Mouse (Mus musculus) cerebellum, adult 8-10 months (tissue): ENCODE results near the gene Myt1l.

Source experiments
- DNase-seq: peaks from one replicate; pipeline ENCODE4 v3.0.0; 2022

Gene Myt1l

GRCm38 (mm10) chr12:29528031-29528771 lies at the start of gene Myt1l:
TSS of gene Myt1l (plus strand) at chr12:29528384.
- DNase-seq: peak; percentile 63

- no peak for DNase-seq
Observed at GRCm38 (mm10) chr12:29486424-29487035, 41.7 kb upstream of the Myt1l start.

DNA sequence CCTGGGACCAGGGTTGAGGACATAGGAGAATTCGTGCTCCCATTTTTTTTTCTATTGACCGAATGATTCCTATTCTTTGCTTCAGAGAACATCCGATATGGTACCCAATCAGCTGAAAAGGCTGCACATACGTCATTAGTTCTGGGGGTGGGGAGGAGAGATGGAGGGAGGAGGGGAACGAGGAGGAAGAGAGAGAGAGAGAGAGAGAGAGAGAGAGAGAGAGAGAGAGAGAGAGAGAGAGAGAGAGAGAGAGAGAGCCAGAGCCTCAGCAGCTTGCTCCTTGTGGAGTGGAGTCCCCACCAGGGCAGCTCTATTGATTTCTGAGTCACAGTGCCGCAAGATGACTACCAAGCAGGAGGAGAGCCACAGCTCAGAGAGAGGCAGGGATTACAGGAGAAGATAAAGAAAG lies 1.9 kb upstream of the Myt1l start:
- DNase-seq: peak; percentile 68

DNA sequence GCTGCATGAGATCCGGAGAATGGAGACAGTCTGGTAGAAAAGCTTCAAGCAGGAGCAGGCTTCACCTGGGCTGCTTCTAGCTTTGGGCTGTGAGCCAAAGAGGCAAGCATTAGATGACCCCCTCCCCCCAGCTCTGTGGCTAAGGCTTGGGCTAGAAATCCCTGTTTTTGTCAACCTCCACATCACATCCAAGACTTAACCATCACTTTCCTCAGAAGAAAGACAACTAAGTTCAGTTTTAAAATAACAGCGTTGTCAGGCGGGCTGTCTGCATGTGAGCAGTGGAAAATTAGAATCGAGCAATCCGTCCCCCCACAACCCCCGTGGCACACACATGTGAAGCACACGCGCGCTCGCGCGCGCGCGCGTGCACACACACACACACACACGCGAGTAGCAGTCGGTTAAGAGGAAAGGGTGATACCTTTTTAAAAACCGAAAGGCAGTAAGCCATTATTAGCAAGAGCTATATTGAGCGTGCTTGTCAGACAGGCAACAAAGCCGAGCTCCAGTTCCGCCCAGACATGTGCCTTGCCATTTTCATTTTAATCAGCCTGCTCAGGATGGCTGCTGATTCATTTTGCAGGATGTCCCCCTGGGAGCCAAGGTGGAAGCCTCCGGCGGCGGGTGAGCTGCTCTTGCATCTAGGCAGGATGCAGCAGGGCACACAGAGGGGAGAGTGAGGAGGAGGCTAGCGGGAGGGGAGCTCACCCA lies 979 bp upstream of the Myt1l start:
- DNase-seq: peak; percentile 85

DNA sequence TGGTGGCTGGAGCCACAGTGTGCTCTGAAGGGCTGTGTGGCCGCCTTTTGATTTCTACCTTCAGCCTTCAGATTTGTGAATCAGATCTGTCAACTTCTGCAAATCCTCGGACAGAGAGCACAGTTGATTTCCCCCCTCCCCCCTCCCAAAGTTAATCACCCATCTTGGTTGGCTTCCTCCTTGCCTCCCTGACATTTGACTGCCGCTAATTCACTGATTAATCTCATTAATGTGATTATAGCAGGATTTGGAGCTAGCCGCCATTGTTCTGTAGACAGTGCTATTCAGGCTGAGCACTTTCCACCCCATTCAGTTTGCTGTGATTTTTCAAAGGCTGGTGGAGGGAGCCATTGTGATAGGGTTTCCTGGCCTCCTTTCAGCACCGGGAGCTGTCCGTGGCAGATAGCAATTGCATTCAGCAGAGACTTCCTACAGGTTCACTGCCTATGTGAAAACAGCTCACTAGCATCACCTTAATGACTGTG lies 2.1 kb downstream of the Myt1l start:
- DNase-seq: peak; percentile 59

DNA sequence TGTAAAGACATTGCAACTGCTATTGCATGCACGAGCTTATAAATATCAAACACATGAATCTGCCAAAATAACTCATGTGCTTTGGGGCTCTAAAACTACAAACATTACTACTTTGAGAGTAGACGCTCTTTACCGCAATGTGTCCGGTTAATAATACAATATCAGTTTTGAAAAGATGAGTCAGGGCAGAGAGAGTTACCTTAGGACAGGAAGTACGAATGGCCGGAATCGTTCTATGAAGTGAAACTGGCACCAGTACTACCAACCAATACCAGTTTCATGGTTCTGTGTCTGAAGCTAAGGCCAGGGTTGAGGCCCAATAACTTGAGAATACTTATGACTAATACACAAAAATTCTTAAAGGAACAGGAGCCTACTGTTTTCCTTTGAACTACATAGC lies 2.6 kb downstream of the Myt1l start:
- DNase-seq: no peak

GRCm38 (mm10) chr12:29533071-29533876 lies 5.1 kb downstream of the Myt1l start:
- peak; percentile 61 for DNase-seq

GRCm38 (mm10) chr12:29534326-29534725 lies 6.1 kb downstream of the Myt1l start:
- no peak for DNase-seq

- peak; percentile 65 for DNase-seq
Observed at GRCm38 (mm10) chr12:29534761-29535300, 6.6 kb downstream of the Myt1l start.

DNA sequence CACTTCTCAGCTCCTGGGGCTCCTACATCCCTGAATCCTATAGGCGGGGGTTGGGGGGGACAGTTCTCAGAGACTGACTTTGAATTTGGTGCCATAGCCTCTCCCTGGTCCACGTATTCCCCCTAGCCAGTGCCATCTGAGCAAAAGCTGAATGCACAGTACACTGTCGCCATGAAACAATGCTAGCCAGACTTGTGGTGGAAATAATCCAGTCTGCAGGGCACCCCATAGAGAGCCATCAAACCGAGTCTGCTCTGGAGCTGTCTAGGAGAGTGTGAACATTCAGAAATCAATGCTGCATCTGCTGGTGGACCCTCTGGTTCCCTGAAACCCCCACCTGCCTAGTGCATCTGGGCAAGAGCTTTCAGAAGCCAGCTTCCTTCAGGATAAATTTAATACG lies 9.7 kb downstream of the Myt1l start:
- DNase-seq: peak; percentile 55

DNA sequence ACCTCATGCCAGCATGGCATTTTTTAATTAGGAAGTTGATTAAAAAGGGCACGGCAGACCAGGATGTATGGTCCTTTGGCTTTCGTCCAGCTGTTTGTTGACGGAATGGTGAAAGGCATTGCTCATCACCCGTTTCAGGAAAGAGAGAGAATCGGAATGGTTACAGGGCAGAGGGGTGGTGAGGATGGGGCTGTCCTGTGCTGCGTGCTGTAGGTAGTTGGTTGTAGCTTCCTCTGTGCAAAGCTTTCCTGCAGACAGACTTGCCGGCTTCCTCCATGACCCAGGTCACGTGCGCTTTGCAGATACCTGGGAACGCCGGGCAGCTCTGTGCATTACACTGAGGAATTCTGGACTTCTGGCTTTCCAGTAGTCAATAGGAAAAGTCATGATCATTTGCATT lies 10.3 kb downstream of the Myt1l start:
- peak; percentile 46 for DNase-seq

- no peak for DNase-seq
Observed at GRCm38 (mm10) chr12:29539106-29539505, 10.9 kb downstream of the Myt1l start.

DNA sequence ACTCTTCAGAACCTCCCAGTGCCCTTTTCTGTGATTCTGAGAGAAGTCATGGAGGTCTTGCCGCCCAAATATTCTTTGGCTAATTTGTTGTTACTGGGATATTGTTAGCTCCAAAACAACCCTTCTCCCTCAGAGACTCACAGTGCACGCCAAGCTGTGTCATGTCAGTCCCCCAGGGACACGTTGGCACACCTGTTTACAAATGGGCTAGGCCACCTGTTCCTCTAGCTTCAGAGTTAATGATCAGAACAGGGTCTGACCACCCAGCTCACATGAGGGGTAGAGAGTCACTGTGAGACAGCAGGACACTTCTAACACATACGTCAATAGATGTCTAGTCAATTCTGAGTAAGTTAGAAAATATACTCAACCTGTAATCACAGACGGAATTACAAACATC lies 12.6 kb downstream of the Myt1l start:
- no peak for DNase-seq

GRCm38 (mm10) chr12:29546073-29546472 lies 17.9 kb downstream of the Myt1l start:
- no peak for DNase-seq

DNA sequence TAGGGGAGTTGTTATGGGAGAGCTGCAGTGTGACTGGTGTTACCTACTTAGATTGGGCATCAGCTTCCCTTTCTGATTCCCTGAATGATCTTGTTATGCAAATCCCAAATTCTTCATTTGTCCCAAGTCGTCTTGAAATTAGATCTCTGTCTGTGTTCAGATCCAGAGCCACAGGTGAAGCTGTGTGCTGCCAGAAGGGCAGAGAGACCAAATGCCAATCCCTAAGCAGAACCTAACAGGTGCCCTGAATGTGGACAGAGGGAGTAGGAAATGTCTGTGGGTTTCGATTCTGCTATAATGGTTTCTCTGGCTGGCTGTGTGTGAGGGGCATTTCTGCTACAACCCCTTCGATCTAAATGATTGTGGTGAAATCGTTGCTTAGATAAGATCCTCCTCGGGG lies 18.9 kb downstream of the Myt1l start:
- DNase-seq: no peak

- peak; percentile 77 for DNase-seq
Observed at GRCm38 (mm10) chr12:29547755-29548154, 19.6 kb downstream of the Myt1l start.

DNA sequence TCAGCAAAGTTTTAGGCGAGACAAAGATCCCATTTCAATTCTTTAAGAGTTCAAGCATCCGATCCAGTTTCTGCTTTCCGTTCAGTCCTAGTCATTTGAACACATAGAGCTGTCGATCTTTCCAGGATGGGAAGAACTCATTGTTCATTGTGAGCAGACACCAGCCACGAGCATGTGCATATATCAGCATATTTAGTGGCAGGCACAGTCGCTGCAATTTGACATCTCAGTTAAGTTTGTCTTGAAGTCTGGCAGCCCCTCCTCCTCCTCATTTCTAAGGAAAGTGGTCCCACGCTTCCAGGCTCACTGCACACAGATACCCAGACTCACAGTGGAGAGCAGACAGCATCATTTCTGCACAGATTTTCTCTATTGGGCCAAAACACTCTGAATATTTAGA lies 25.0 kb downstream of the Myt1l start:
- no peak for DNase-seq

DNA sequence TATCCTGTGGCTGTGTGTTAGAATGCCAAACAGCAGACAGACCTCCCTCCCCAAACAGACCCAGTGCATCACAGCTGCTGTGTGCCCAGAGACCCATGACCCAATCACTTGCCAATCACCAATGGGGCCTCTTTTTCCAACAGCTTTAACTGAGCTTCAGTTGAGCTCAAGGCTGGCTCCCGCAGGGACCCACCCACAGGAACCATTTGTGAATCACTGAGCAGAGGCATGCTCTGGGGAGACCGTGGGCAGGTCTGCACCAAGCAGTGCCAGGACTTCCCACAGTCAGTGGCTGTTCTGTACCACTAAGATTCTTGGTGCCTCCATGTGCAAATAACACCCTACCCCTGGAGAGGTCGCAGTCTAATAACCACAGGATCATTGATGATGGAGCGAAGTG lies 27.5 kb downstream of the Myt1l start:
- DNase-seq: no peak

DNA sequence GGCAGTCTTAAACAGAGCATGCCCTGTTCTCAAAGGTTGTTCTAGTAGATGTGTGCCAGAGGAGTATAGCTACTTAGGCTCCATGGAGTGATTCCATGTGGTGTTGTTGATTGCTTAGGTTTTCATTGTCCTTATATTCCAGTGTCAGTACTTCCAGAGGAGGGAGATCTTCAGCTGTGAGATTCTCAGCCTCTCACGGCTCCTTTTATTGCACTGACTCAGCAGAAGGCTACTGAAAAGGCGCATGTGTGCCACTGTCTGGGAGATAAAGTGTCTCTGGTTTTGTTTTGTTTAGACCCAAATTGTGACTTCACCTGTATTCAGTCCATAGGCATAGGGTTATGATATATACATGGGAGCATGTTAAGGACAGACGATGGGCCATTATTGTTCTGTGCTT lies 28.2 kb downstream of the Myt1l start:
- no peak for DNase-seq

- no peak for DNase-seq
Observed at GRCm38 (mm10) chr12:29556901-29557300, 28.7 kb downstream of the Myt1l start.

GRCm38 (mm10) chr12:29559769-29560168 lies 31.6 kb downstream of the Myt1l start:
- DNase-seq: no peak

DNA sequence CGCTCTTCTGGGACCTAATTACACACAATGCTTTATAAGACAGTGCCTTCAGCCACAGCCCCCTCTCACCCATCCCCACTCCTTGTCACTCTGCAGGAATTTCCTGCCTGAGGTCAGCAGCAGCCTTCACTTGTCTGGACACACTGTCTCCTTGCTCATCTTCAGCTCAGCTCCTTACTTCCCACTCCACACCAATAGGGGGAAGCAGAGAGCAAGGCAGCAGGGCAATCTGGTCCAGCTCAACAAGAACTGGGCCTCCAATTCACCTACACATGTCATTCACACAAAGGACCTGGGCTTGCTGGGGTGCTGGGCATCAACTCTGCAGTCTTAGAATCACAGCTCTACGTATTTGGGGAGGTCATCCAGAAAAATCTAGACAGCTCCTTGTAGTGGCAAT lies 33.0 kb downstream of the Myt1l start:
- DNase-seq: peak; percentile 36

DNA sequence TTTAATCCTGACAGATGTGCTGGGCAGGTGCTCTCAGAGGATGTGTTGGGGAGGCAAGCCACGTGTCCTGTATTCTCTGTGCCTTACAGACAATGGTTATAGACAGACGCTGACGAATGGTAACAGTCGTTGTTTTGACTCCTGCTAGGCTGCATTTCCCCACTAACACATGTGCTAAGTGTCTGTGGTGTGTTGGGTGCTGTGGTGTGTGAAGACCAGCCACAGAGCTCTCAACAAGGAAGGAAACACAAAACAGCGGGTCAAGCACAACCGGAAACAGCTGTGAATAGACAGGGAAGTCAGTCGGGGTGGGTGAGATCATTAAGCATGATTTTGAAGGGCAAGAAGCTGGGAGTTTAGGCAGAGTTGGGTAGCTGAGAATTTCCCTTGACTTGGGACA lies 41.1 kb downstream of the Myt1l start:
- no peak for DNase-seq
